Comparison of ENCODE assay signal across 15 mouse cellular contexts in the genomic region with DNA sequence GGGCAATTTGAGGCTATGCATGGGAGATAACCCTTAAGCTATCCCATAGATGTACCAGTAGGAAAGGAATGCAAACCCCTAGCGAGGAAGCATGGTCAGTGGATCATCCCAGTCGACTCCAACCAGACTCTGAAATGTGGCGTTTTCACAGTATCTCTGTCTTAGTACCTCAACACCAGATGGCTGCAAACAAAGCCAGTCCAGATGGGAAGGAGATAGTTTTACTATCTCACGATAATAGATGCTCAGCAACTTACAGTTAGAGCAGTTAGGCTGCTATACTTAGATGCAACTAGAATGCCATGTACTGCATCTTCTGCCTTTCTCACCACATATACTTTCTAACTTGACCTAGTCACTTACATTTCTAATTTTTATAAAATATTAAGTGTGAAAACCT. TPM values are rescaled to one million over a fixed set of nuclear protein-coding genes. Genes with fewer than 3 reads are reported as not detected.
"Had no signal": no experiment of that assay in that cellular context is flagged by ENCODE, and none has a peak within 500 bp of the region (broad histone marks: within the 10 kb centered on the region; RNA-seq: fewer than 3 reads in every experiment).

No protein-coding gene starts in this region.

- ATAC-seq: intestine, embryonic 15.5 days had no signal

- DNase-seq: kidney, adult 11 months; kidney, adult 8-10 months; kidney, postnatal 10 days; kidney, postnatal 4 days; liver, embryonic 13.5 days; lung, adult 2 months; lung, postnatal 14 days; lung, postnatal 4 days; midbrain, embryonic 14.5 days; right cerebral cortex, postnatal 4 days; thymus, postnatal 25 days had no signal

RNA-seq across cellular contexts. Expression of a gene that starts 56.7 kb away (rescaled TPM):
- total RNA-seq: liver, adult 2 months; megakaryocyte progenitor cell, adult 5-6 weeks; megakaryocyte-erythroid progenitor cell, adult 5-6 weeks had no signal
